ENCODE assay signal across 33 mouse cellular contexts in genomic region chr5:123781864-123782263, GRCm38 (mm10). TPM values are rescaled to one million over a fixed set of nuclear protein-coding genes. Genes with fewer than 3 reads are reported as not detected.
A peak's percentile ranks its signal among the peaks of the same experiment; 100 is the strongest.
DNase-seq lines count a peak whose midpoint lies in the region; ATAC-seq and TF ChIP-seq lines count a peak whose summit lies in the region.
"Had no signal": no experiment of that assay in that cellular context is flagged by ENCODE, and none has a peak within 500 bp of the region (broad histone marks: within the 10 kb centered on the region; RNA-seq: fewer than 3 reads in every experiment).

No protein-coding gene starts in this region.

- H3K36me3 ChIP-seq in thymus, adult 2 months (ENCODE audit: control insufficient read depth, insufficient read depth, low read length) = peaks cover 9% of the 10 kb centered on the region; the same call in 1 of the 2 replicates
- H3K36me3 ChIP-seq in kidney, embryonic 16.5 days (ENCODE audit: insufficient read depth, low read length) = peaks cover 46% of the 10 kb centered on the region

- no peak overlapping the region for H3K27ac ChIP-seq in thymus, adult 2 months (ENCODE audit: control insufficient read depth, insufficient read depth, low read length)
- no peak overlapping the region for H3K27ac ChIP-seq in kidney, embryonic 16.5 days (ENCODE audit: low read length)
- H3K27ac ChIP-seq: embryonic facial prominence, embryonic 10.5 days; embryonic facial prominence, embryonic 13.5 days; gastrocnemius, adult 2 months; heart, embryonic 15.5 days; hindbrain, embryonic 10.5 days; hindbrain, embryonic 13.5 days had no signal

- H3K9me3 ChIP-seq in kidney, embryonic 16.5 days (ENCODE audit: low read length) = no peaks in the 10 kb centered on the region
- H3K9me3 ChIP-seq: embryonic facial prominence, embryonic 10.5 days; embryonic facial prominence, embryonic 13.5 days; G1E; heart, embryonic 12.5 days; heart, embryonic 15.5 days; hindbrain, embryonic 10.5 days; hindbrain, embryonic 13.5 days had no signal

- no peak for TF ChIP-seq CTCF in thymus, adult 2 months (IDR thresholded peaks at IDR 0.05; ENCODE audit: borderline replicate concordance, control insufficient read depth, extremely low read depth, insufficient read depth, low read length, poor library complexity)

- H3K4me1 ChIP-seq in thymus, adult 2 months (replicated peaks; ENCODE audit: control insufficient read depth, insufficient read depth, low read length) = peaks cover 7% of the 10 kb centered on the region
- no peaks in the 10 kb centered on the region for H3K4me1 ChIP-seq in kidney, embryonic 16.5 days (ENCODE audit: insufficient read depth, low read length)
- H3K4me1 ChIP-seq: embryonic facial prominence, embryonic 10.5 days; embryonic facial prominence, embryonic 13.5 days; heart, embryonic 12.5 days; heart, embryonic 15.5 days; hindbrain, embryonic 10.5 days; hindbrain, embryonic 13.5 days had no signal

- peak; percentile 89 for ATAC-seq in CD4-positive, CD25-positive, alpha-beta regulatory T cell, adult 4 months
- ATAC-seq in activated CD4-positive, CD25-positive, alpha-beta regulatory T cell, adult 4 months = peak; percentile 69
- no peak for ATAC-seq in kidney, embryonic 16.5 days (ENCODE audit: low FRiP score, low TSS enrichment)
- ATAC-seq: forebrain, embryonic 14.5 days; forebrain, postnatal 0 days; hindbrain, embryonic 16.5 days; Patski had no signal

- no peak overlapping the region for H3K4me2 ChIP-seq in kidney, embryonic 16.5 days (replicated peaks; ENCODE audit: low read depth, low read length)
- H3K4me2 ChIP-seq: embryonic facial prominence, embryonic 13.5 days; heart, embryonic 12.5 days; heart, embryonic 15.5 days; hindbrain, embryonic 13.5 days had no signal

- peak; percentile 7 for DNase-seq in thymus, adult 2 months
- no peak for DNase-seq in thymus, postnatal 25 days
- DNase-seq in naive thymus-derived CD4-positive, alpha-beta T cell, adult 2 months (ENCODE audit: low read depth) = peak; percentile 76
- DNase-seq in gastrocnemius, adult 8-10 months (ENCODE audit: low spot score in 2 of 2) = no peak
- DNase-seq in layer of hippocampus, adult 18-20 months (ENCODE audit: low spot score in 2 of 2) = no peak
- DNase-seq: adrenal gland, adult 8-10 months; adrenal gland, postnatal 25 days; cerebellum, adult 11-12 months; cerebellum, adult 8-10 months; cerebellum, postnatal 10 days; cerebellum, postnatal 36 days; embryo, embryonic 11 days; forebrain, postnatal 0 days; gastrocnemius, adult 2 months; gastrocnemius, postnatal 25 days; heart, adult 18-20 months; heart, postnatal 10 days; heart, postnatal 36 days had no signal

- 66% methylated on average over 4 of the region's 4 CpGs for WGBS in thymus, adult 2 months
- 85% methylated on average over 4 of the region's 4 CpGs for WGBS in kidney, embryonic 16.5 days

- no peak for TF ChIP-seq POLR2A in thymus, adult 2 months (IDR thresholded peaks at IDR 0.05; ENCODE audit: control insufficient read depth, extremely low read depth, insufficient read depth, low read length, poor library complexity)

- no peaks in the 10 kb centered on the region for H3K27me3 ChIP-seq in thymus, adult 2 months (ENCODE audit: control insufficient read depth, insufficient read depth, low read length)
- no peaks in the 10 kb centered on the region for H3K27me3 ChIP-seq in kidney, embryonic 16.5 days (ENCODE audit: insufficient read depth, low read length)
- H3K27me3 ChIP-seq: CH12.LX; embryonic facial prominence, embryonic 13.5 days; heart, embryonic 12.5 days; heart, embryonic 15.5 days; hindbrain, embryonic 13.5 days; Patski had no signal

- no peak overlapping the region for H3K4me3 ChIP-seq in thymus, adult 2 months (ENCODE audit: control insufficient read depth, insufficient read depth, low read length)
- H3K4me3 ChIP-seq in kidney, embryonic 16.5 days (ENCODE audit: low read length) = no peak overlapping the region
- H3K4me3 ChIP-seq: embryonic facial prominence, embryonic 10.5 days; embryonic facial prominence, embryonic 13.5 days; erythroblast, embryonic 14.5 days; gastrocnemius, adult 2 months; heart, embryonic 12.5 days; heart, embryonic 15.5 days; hindbrain, embryonic 10.5 days; hindbrain, embryonic 13.5 days had no signal

- H3K9ac ChIP-seq in kidney, embryonic 16.5 days (replicated peaks; ENCODE audit: low read length) = no peak overlapping the region
- H3K9ac ChIP-seq: embryonic facial prominence, embryonic 13.5 days; forebrain, postnatal 0 days; heart, embryonic 12.5 days; heart, embryonic 15.5 days; hindbrain, embryonic 13.5 days had no signal

RNA-seq across cellular contexts. Expression of gene Kntc1, which starts 32.3 kb away (rescaled TPM):
- 12.6 and 16.0 TPM in 2 replicates for polyA plus RNA-seq in thymus, adult 2 months (2012; rRNA removed)
- 1 to 10 TPM; 2.8 to 4.2 TPM for polyA plus RNA-seq in CD4-positive, CD25-positive, alpha-beta regulatory T cell, adult 4 months (2017; shearing (Covaris generic))
- 1 to 10 TPM; 5.5 to 8.9 TPM for polyA plus RNA-seq in activated CD4-positive, CD25-positive, alpha-beta regulatory T cell, adult 4 months (2017; shearing (Covaris generic))
- polyA plus RNA-seq in kidney, embryonic 16.5 days (2015; fragmentation: Nextera tagmentation; extraction: Ambion mirVana) = 26.4 and 34.9 TPM in 2 replicates
- total RNA-seq in gastrocnemius, adult 8-10 months (2022) = under 1 TPM in 1 of 4 experiments, not detected in 3; 0.05 TPM
- total RNA-seq in layer of hippocampus, adult 18-20 months (2021) = 1 to 10 TPM; 1.8 to 3.5 TPM
- total RNA-seq: gastrocnemius, adult 2 months had no signal

RNA-seq across cellular contexts. Expression of gene Rsrc2, which starts 32.6 kb away (rescaled TPM):
- polyA plus RNA-seq in thymus, adult 2 months (2012; rRNA removed) = 18.6 and 22.6 TPM in 2 replicates
- polyA plus RNA-seq in CD4-positive, CD25-positive, alpha-beta regulatory T cell, adult 4 months (2017; shearing (Covaris generic)) = 100 to 1,000 TPM; 160 to 180 TPM
- polyA plus RNA-seq in activated CD4-positive, CD25-positive, alpha-beta regulatory T cell, adult 4 months (2017; shearing (Covaris generic)) = 100 to 1,000 TPM; 149 to 161 TPM
- 105 and 123 TPM in 2 replicates for polyA plus RNA-seq in kidney, embryonic 16.5 days (2015; fragmentation: Nextera tagmentation; extraction: Ambion mirVana)
- total RNA-seq in gastrocnemius, adult 8-10 months (2022) = 10 to 100 TPM; 28.1 to 39.6 (median 33.0) TPM
- 10 to 100 TPM; 97.4 to 99.3 TPM for total RNA-seq in layer of hippocampus, adult 18-20 months (2021)

Comparison
In these comparisons a context has a peak if more than half of its experiments do, and no peak if none do; other contexts are left out.
1. DNase-seq: peak in thymus, adult 2 months (single experiment) and naive thymus-derived CD4-positive, alpha-beta T cell, adult 2 months (single experiment); none in thymus, postnatal 25 days (single experiment), gastrocnemius, adult 8-10 months (0 of 2) and layer of hippocampus, adult 18-20 months (0 of 2).